Mouse (Mus musculus): ENCODE measurements around the gene Rfk. TPM values are rescaled to one million over a fixed set of nuclear protein-coding genes. Genes with fewer than 3 reads are reported as not detected.

Rfk gene
- total and polyA plus RNA-seq, 3 experiments: 14.7 to 51.8 (median 34.2) TPM

DNA sequence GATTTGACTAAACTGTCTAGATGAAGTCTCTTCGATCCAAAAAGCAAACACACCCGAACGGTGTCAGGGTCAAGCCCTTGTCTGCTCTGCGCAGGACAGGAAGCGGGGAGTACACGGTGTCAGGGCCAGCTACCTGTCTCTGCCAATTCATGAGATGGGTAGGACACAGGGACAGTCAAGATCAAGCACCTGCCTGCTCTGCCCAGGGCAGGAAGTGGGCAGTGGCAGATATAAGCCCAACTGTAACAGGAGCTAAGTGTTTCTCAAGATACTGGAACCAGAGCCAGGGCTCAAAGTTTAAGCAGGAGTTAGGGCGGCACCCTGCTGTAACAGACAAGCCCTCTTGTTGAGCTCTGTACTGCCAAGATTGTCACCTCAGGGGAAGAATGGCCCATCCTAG lies 49.7 kb downstream of the Rfk start:
- dilution Hi-C loops (cut with MboI; ENCODE audit: extremely low pct_ligation_motif_present, extremely low pct_unique_long_range_greater_than_20kb, low sequenced_read_pairs) (no loop called here), in situ Hi-C loops (cut with MboI; ENCODE audit: low pct_ligation_motif_present, low pct_unique_long_range_greater_than_20kb, low sequenced_read_pairs) (no loop called here)
- Histone ChIP-seq H3K9me3 (replicated peaks; ENCODE audit: low read length) (no peaks in the 10 kb centered on the region), H3K4me2 (ENCODE audit: insufficient read depth, low read depth, poor library complexity, severe bottlenecking) (no peak overlapping the region), H3K9ac (ENCODE audit: insufficient read depth, low read depth) (no peak overlapping the region), H3K79me2 (replicated peaks; ENCODE audit: control insufficient read depth, extremely low read depth, insufficient read depth, poor library complexity, severe bottlenecking) (no peaks in the 10 kb centered on the region), H3K27me3 (replicated peaks) (no peaks in the 10 kb centered on the region), H3K4me1 (ENCODE audit: control insufficient read depth in 1 of 2, insufficient read depth in 2 of 2) (peaks cover 2 to 5% of the 10 kb centered on the region in 2 experiments; a peak in 3 of 4 replicates), H3K36me3 (replicated peaks in 1 of 2; ENCODE audit: control insufficient read depth in 1 of 2, insufficient read depth in 1 of 2, low read length in 1 of 2) (no peaks in the 10 kb centered on the region), H3K27ac (ENCODE audit: insufficient read depth, low read depth) (no peak overlapping the region), H3K4me3 (replicated peaks in 1 of 3; ENCODE audit: low read depth in 2 of 3, low read length in 2 of 3, poor library complexity in 1 of 3) (no peak overlapping the region)
- DNase-seq (ENCODE audit: extremely low read depth): no peak
- TF ChIP-seq E2F4 (IDR thresholded peaks at IDR 0.05; ENCODE audit: insufficient replicate concordance, low read depth, low read length) (no peak), POLR2A (IDR thresholded peaks at IDR 0.05; ENCODE audit: low read depth, low read length) (no peak), JUND (conservative IDR thresholded peaks at IDR 0.05; ENCODE audit: low read depth, low read length) (no peak), NRF1 (IDR thresholded peaks at IDR 0.05; ENCODE audit: low read depth, low read length) (no peak), RCOR1 (conservative IDR thresholded peaks at IDR 0.05; ENCODE audit: low read depth, low read length) (no peak), TCF12 (IDR thresholded peaks at IDR 0.05; ENCODE audit: low read depth, low read length) (no peak), IRF4 (IDR thresholded peaks at IDR 0.05; ENCODE audit: low read depth, low read length) (no peak), MAX (IDR thresholded peaks at IDR 0.05; ENCODE audit: low read length) (no peak), ZC3H11A (IDR thresholded peaks at IDR 0.05; ENCODE audit: low read depth, low read length) (no peak), KAT2A (IDR thresholded peaks at IDR 0.05; ENCODE audit: insufficient replicate concordance, low read length) (no peak), MAFK (IDR thresholded peaks at IDR 0.05; ENCODE audit: insufficient replicate concordance, low read length) (no peak), MEF2A (IDR thresholded peaks at IDR 0.05; ENCODE audit: borderline replicate concordance, low read depth, low read length) (no peak), EP300 (IDR thresholded peaks at IDR 0.05; ENCODE audit: low read length) (no peak), POLR2AphosphoS2 (IDR thresholded peaks at IDR 0.05; ENCODE audit: low read depth, low read length) (no peak), CHD2 (IDR thresholded peaks at IDR 0.05; ENCODE audit: low read length) (no peak), RAD21 (IDR thresholded peaks at IDR 0.05; ENCODE audit: low read depth, low read length) (no peak), TBP (conservative IDR thresholded peaks at IDR 0.05; ENCODE audit: low read depth, low read length) (no peak), MAZ (IDR thresholded peaks at IDR 0.05; ENCODE audit: low read depth, low read length) (no peak)

Other genes with a start within 250 kb of the Rfk start
- 3.8 and 4.2 TPM in 2 replicates for gene Gcnt1, start 21.2 kb upstream of the Rfk start, total RNA-seq (2012; rRNA removed)
- 6.6 and 8.4 TPM in 2 replicates for gene Gcnt1, start 21.2 kb upstream of the Rfk start, total RNA-seq (2014; rRNA removed)
- 7.0 and 7.6 TPM in 2 replicates for gene Gcnt1, start 21.2 kb upstream of the Rfk start, polyA plus RNA-seq (2012; ENCODE audit: insufficient read length, low read depth)

Data from CH12.LX (cell line).